Mouse (Mus musculus): Measurements from ENCODE around the gene Dhx37. TPM values are rescaled to one million over a fixed set of nuclear protein-coding genes. Genes with fewer than 3 reads are reported as not detected.

Dhx37 gene
- polyA plus RNA-seq (2017; shearing (Covaris generic)), result 22.6 TPM

GRCm38 (mm10) chr5:125433793-125434337, at the start of gene Dhx37:
Gene Dhx37 (minus strand): TSS chr5:125434121.

GRCm38 (mm10) chr5:125475601-125476285, 41.8 kb upstream of the Dhx37 start, which contains the start of gene Aacs:
Gene Aacs (plus strand): TSS chr5:125475814.

GRCm38 (mm10) chr5:125441234-125442114, 7.6 kb upstream of the Dhx37 start, which contains the start of gene Bri3bp:
Gene Bri3bp (plus strand): TSS chr5:125441568.

GRCm38 (mm10) chr5:125389579-125390441, 44.1 kb downstream of the Dhx37 start, which contains the start of gene Ubc:
Gene Ubc (minus strand): TSS chr5:125390202.

GRCm38 (mm10) chr5:125389131-125389578, 44.8 kb downstream of the Dhx37 start, which contains the start of gene Gm10382:
Gene Gm10382 (plus strand): TSS chr5:125389322.

Other genes starting within 250 kb of the Dhx37 start
- gene Scarb1, start 93.0 kb downstream of the Dhx37 start, polyA plus RNA-seq (2017; shearing (Covaris generic)), result 15.6 TPM
- gene Gm10382, start 44.8 kb downstream of the Dhx37 start, polyA plus RNA-seq (2017; shearing (Covaris generic)), result 3.5 TPM
- 1,146 TPM for gene Ubc, start 43.9 kb downstream of the Dhx37 start, polyA plus RNA-seq (2017; shearing (Covaris generic))
- 33.5 TPM for gene Bri3bp, start 7.4 kb upstream of the Dhx37 start, polyA plus RNA-seq (2017; shearing (Covaris generic))
- gene Aacs, start 41.7 kb upstream of the Dhx37 start, polyA plus RNA-seq (2017; shearing (Covaris generic)), result 43.7 TPM
- gene Tmem132b, start 97.7 kb upstream of the Dhx37 start, polyA plus RNA-seq (2017; shearing (Covaris generic)), result 0.25 TPM

Measured in CD4-positive, CD25-positive, alpha-beta regulatory T cell (primary cell).